Mouse (Mus musculus): ENCODE measurements around the gene Hmbs. TPM values are rescaled to one million over a fixed set of nuclear protein-coding genes. Genes with fewer than 3 reads are reported as not detected.

Hmbs gene
- total RNA-seq, 2 experiments from 2014 or later: 50.0 to 50.8 TPM

- DNase-seq: peak in 1 of 2 experiments; percentile 41
These were observed 55.7 kb downstream of the Hmbs start, which contains the start of gene Abcg4 for GRCm38 (mm10) chr9:44288076-44288958. Abcg4 (minus strand) TSS chr9:44288615.

GRCm38 (mm10) chr9:44287401-44288075 is 56.5 kb downstream of the Hmbs start:
- DNase-seq: no peak

- no peak for DNase-seq
These were observed 57.0 kb downstream of the Hmbs start for GRCm38 (mm10) chr9:44287003-44287400.

Small RNA genes lying within 50 kb of the gene (microRNA-seq; reads per million reads assigned to microRNA genes)
- gene Gm44335: 0 reads per million in 2 experiments

Other genes with a start within 250 kb of the Hmbs start
- not detected for gene Mfrp, start 242.5 kb downstream of the Hmbs start, total RNA-seq (2021)
- 1 to 10 TPM; 5.6 to 5.9 TPM for gene C1qtnf5, start 237.0 kb downstream of the Hmbs start, total RNA-seq (2021)
- gene Gm49380, start 230.7 kb downstream of the Hmbs start, total RNA-seq (2021): under 1 TPM in 1 of 2 experiments, not detected in 1; 0.37 TPM
- gene Rnf26, start 230.7 kb downstream of the Hmbs start, total RNA-seq (2021): 1 to 10 TPM; 5.9 to 6.0 TPM
- gene Mcam, start 209.8 kb downstream of the Hmbs start, total RNA-seq (2021): 10 to 100 TPM; 31.0 to 38.6 TPM
- gene Cbl, start 110.2 kb downstream of the Hmbs start, total RNA-seq (2021): 10 to 100 TPM; 18.0 to 18.5 TPM
- 1 to 10 TPM in 1 of 2 experiments, not detected in 1; 1.7 TPM for gene Ccdc153, start 103.6 kb downstream of the Hmbs start, total RNA-seq (2021)
- 1 to 10 TPM; 4.6 to 5.4 TPM for gene Pdzd3, start 92.8 kb downstream of the Hmbs start, total RNA-seq (2021)
- gene Nlrx1, start 75.6 kb downstream of the Hmbs start, total RNA-seq (2021): 10 to 100 TPM; 21.7 to 25.6 TPM
- under 1 TPM; 0.30 to 0.85 TPM for gene Abcg4, start 55.6 kb downstream of the Hmbs start, total RNA-seq (2021)
- gene Hinfp, start 38.6 kb downstream of the Hmbs start, total RNA-seq (2021): 1 to 10 TPM; 8.1 TPM
- 10 to 100 TPM; 13.7 to 19.6 TPM for gene C2cd2l, start 23.9 kb downstream of the Hmbs start, total RNA-seq (2021)
- 10 to 100 TPM; 17.8 to 18.2 TPM for gene Dpagt1, start 18.2 kb downstream of the Hmbs start, total RNA-seq (2021)
- gene H2afx, start 9.5 kb downstream of the Hmbs start, total RNA-seq (2021): 10 to 100 TPM; 10.7 TPM
- gene Vps11, start 17.4 kb upstream of the Hmbs start, total RNA-seq (2021): 10 to 100 TPM; 14.4 to 18.3 TPM
- gene Hyou1, start 35.3 kb upstream of the Hmbs start, total RNA-seq (2021): 10 to 100 TPM; 46.6 to 65.5 TPM
- gene Slc37a4, start 52.6 kb upstream of the Hmbs start, total RNA-seq (2021): 10 to 100 TPM; 17.8 to 20.3 TPM
- 100 to 1,000 TPM; 788 to 877 TPM for gene Rps25, start 62.9 kb upstream of the Hmbs start, total RNA-seq (2021)
- gene Trappc4, start 63.4 kb upstream of the Hmbs start, total RNA-seq (2021): 10 to 100 TPM; 42.0 to 43.6 TPM
- 1 to 10 TPM; 5.0 to 6.0 TPM for gene Ccdc84, start 74.3 kb upstream of the Hmbs start, total RNA-seq (2021)
- gene Foxr1, start 96.9 kb upstream of the Hmbs start, total RNA-seq (2021): not detected
- not detected for gene Upk2, start 110.7 kb upstream of the Hmbs start, total RNA-seq (2021)
- gene Bcl9l, start 138.6 kb upstream of the Hmbs start, total RNA-seq (2021): 10 to 100 TPM; 36.2 to 41.7 TPM
- 1 to 10 TPM in 1 of 2 experiments, under 1 TPM in 1; 0.37 to 2.8 TPM for gene Cxcr5, start 217.6 kb upstream of the Hmbs start, total RNA-seq (2021)

All from heart, adult 18-20 months (tissue).